Mouse (Mus musculus) erythroid progenitor cell, adult 5-6 weeks (primary cell): ENCODE measurements around the gene Stk10. TPM values are rescaled to one million over a fixed set of nuclear protein-coding genes. Genes with fewer than 3 reads are reported as not detected.

Experiments used
- ATAC-seq: replicated peaks from 2 replicates; pipeline ENCODE4 v1.8.0; 2016; ENCODE audit warnings: moderate number of reproducible peaks, mild to moderate bottlenecking, moderate TSS enrichment, inconsistent platforms; ENCODE audit not compliant: poor library complexity, low FRiP score, severe bottlenecking
- total RNA-seq, 2 experiments: library from RNA; stranded (forward) in 1 of 2; stranded (reverse) in 1 of 2; fragments of 150-400 nt in 1 of 2; fragments of 186-747, 209-891 nt in 1 of 2; gene quantifications; 2 replicates each; pipeline versions ENCODE4 v1.2.3 to v1.2.4; 2015 to 2017; ENCODE audit warnings: low replicate concordance in 2 of 2

Stk10 gene
- total RNA-seq, 2 experiments from 2014 or later = 10.0 to 14.3 TPM

DNA sequence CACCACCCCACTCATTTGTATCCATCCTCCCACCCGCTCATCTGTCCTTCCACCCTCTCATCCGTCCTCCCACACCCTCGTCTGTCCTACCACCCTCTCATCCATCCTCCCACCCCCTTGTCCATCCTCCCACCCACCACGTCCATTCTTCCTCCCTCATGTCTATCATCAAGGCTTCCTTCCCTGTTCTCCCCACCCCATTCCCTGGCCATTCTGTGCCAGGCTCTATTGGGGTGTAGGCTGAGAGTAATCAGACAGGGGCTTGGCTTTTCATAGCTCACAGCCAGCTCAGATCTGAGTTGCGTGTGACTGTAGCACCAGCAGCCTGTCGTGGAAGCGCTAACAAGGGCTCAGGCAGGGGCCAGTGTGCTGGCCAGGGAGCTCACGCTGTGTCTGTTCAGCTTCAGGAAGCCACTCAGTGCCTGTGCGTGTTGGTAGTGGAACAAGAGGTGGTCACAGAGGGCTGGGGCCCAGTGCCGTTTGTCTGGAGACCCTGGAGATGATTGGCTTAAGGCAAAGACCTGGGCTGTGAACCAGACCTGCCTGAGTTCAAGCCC is 14.4 kb downstream of the Stk10 start:
- ATAC-seq = no peak

DNA sequence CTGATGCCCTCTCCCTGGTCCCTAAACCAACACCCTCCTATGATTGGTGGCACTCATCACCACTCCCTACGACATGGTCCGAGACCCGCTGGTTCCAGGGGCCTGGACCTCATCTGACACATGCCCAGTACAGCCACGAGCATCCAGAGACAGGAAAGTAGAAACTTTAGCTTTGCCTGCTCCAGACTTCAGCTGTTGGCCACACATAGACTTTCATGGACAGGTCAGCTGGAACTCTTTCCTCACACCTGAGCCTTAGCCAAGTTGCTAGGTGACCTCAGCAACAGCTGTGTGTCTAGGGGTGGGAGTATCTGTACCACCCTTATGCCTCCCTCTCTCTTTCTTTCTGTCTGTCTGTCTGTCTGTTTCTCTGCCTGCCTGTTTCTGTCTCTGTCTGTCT is 15.1 kb downstream of the Stk10 start:
- no peak for ATAC-seq

- no peak for ATAC-seq
Measured at GRCm38 (mm10) chr11:32549236-32549635, 16.1 kb downstream of the Stk10 start.

- no peak for ATAC-seq
Measured at GRCm38 (mm10) chr11:32550102-32550501, 17.0 kb downstream of the Stk10 start.

- ATAC-seq = no peak
Measured at GRCm38 (mm10) chr11:32551056-32551455, 18.0 kb downstream of the Stk10 start.

- no peak for ATAC-seq
Measured at GRCm38 (mm10) chr11:32551579-32552297, 18.6 kb downstream of the Stk10 start.

- ATAC-seq = no peak
Measured at GRCm38 (mm10) chr11:32552401-32553090, 19.4 kb downstream of the Stk10 start.

DNA sequence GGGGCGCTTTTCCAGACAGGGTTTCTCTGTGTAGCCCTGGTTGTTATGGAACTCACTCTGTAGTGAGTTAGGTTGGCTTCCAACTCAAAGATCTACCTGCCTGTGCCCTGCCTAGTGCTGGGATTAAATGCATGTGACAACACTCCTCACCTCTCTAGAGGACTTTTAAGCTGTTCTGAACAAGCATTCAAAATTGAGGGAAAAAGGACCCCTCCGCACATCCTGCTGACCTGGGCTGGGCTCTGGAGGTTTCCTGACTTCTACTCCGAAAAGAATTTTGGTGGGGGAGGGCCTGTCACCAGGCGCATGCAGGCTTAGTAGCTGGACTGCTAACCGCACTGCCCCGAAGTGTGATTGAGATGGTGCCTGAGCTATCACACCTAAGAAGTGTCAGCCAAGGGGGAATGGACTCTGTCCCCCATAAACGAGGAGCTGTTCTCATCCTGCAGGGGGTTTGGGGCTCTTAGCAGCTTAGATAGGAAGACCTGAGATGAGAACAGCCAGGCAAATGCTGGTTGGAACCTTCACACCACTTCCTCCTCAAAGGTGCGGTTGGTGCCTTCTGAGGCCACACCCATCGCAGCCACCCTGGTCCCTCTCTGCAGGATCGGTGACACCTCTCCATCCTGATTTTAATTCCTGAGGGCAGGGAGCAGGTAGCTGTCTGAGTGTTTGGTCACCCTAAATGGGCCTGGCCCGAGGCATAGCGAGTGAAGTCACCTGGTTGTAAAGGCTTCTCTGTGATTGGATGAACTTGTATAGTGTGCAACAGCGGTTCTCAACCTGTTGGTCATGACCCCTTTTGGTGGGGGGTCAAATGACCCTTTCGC is 20.4 kb downstream of the Stk10 start:
- no peak for ATAC-seq

- ATAC-seq = no peak
Measured at GRCm38 (mm10) chr11:32554141-32555091, 21.3 kb downstream of the Stk10 start.

DNA sequence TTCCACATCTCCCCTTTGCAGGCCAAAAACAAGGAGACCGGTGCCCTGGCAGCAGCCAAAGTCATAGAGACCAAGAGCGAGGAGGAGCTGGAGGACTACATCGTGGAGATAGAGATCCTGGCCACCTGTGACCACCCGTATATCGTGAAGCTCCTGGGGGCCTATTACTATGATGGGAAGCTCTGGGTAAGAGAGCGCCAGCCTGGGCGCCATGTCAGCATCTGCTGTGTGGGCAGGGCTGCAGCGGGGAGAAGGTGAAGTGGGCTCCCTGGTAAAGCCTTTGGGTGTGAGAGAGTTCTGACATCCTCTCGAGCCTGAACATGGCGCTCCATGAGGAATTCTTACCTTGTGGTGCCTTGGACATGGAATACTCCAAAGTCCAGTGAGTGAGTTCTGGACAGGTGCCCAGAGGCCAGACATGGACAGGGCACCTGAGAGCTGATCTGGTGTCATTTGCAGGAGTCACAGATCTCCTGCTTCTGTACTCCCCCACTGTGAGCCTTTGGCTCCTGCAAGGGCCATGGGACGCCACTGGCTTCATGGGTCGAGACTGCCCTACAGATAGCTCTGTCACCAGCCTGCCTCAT is 22.1 kb downstream of the Stk10 start:
- ATAC-seq = no peak

GRCm38 (mm10) chr11:32556333-32556990 is 23.4 kb downstream of the Stk10 start:
- ATAC-seq = no peak

DNA sequence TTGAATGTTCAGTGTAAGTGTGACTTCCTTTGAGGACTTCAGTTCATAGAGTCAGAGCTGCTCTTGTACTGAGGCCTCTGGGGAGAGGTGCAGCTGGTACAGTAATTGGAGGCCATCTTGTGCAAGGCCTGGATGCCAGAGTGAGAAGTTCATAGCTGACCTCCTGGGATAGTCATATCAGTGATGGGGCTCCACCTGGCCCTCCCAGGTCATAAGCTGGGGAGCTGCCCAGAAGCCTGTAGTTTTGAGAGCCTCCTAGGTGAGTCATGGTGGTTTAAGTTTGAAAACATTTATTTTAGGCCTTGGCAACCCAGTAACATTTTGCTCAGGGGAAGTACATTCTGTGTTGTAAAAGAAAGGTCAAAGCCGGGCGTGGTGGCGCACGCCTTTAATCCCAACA is 24.9 kb downstream of the Stk10 start:
- no peak for ATAC-seq

GRCm38 (mm10) chr11:32558677-32559076 is 25.6 kb downstream of the Stk10 start:
- ATAC-seq = no peak

- no peak for ATAC-seq
Measured at GRCm38 (mm10) chr11:32560015-32560770, 27.1 kb downstream of the Stk10 start.

DNA sequence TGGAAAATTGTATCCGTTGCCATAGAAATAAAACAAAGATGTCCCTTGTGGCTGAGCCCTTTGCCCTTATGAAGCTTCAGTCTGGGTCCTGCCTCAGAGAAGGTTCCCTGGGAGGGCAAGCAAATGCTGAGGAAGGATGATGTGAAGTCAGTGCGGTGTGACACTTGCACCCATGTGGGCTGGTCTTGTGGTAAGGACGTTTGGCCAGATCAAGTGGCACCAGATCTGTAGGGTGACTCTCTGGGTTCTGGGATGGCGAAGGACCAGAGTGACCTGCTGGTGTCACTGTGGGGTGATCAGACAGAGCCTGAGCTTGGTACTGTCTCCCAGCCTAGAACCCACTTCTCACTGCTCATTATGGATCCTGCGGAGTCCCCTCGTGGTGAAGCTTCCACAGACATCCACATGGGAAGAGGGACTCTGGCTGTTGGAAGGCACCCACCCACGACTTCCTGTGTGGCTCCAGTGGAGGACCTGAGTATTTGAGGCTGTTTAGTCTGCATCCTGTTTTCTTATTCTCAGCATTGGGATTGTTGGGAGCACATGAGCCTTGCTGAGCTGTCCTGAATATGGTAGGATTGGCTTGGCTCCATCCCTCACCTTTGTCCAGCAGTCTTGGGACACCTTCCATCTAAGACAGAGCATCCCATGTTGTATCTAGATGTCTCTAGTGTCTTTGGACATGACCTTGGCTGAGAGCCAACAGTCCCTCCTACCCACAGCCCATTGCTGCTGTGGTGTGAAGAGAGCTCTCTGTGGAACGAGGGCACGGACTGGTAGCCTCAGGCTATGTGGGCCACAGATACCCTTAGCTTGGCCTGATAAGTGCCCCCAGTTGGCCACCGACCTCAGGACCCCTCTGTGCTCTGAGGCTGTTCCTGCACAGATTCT is 28.6 kb downstream of the Stk10 start:
- ATAC-seq = no peak

- ATAC-seq = no peak
Measured at GRCm38 (mm10) chr11:32562706-32563105, 29.6 kb downstream of the Stk10 start.

DNA sequence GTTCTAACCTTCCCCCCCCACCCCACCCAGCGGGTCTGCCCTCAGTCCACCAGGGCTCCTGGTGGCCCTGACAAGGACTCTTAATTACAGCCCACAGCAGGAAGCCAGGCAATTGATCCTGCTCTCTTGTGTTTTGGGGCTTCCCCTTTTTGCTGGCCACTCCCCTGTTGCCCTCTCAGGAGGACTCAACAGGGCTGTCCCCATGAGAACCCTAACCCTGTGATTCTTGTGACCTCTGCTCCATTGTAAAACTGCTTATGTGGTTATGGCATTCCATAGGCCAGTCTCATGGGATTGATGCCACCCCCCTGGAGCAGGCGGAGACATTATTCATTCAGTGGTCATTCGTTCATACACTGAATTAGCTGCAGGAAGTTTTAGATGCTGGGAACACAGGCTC is 30.6 kb downstream of the Stk10 start:
- ATAC-seq = no peak
